Comparison of ENCODE assay signal across 12 mouse cellular contexts in the genomic region with DNA sequence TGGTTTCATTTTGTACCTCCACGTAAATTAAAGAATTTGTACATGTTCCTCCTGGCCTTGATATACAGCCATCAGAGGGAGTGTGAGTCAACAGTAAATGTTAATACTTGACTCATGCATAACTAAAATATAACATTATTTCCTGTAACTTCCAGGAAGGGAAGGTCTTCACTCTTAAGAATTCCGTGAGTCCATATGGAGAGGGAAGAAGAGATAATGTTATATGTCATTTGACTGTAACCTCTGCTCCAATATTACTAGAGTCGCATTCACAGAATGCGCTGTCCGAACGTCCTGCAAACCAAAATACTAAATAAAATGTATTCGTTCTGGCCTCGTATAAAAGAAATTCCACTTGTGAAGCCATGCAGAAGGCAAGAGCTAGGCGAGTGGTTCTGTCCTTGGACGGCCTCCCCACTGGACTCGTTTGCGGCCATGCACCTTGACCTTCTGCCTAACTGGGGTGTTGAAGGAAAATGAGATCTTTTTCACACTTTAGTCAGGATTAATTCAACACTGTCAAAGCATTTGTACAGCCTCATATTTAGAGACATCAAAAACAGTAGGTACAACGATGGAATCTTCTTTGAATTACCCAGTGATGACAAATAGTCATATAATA.
DNase-seq lines count a peak whose midpoint lies in the region; ATAC-seq and TF ChIP-seq lines count a peak whose summit lies in the region.
"Had no signal": no experiment of that assay in that cellular context is flagged by ENCODE, and none has a peak within 500 bp of the region (broad histone marks: within the 10 kb centered on the region; RNA-seq: fewer than 3 reads in every experiment).

No protein-coding gene starts in this region.

- no peak for DNase-seq in hindbrain, embryonic 11.5 days (ENCODE audit: low spot score)
- DNase-seq in Patski (ENCODE audit: low read depth, low spot score): peak; percentile 59
- DNase-seq in kidney, postnatal 0 days (ENCODE audit: low spot score): no peak
- no peak for DNase-seq in thymus, postnatal 0 days (ENCODE audit: low spot score)
- no peak for DNase-seq in adrenal gland, adult 2 months
- DNase-seq: adrenal gland, adult 8-10 months; thymus, postnatal 4 days had no signal

- H3K4me2 ChIP-seq in hindbrain, embryonic 13.5 days: peak overlapping the region; percentile 33
- H3K4me2 ChIP-seq in hindbrain, embryonic 11.5 days (replicated peaks; ENCODE audit: low read depth, low read length): no peak overlapping the region
- H3K4me2 ChIP-seq in kidney, postnatal 0 days (ENCODE audit: low read length): no peak overlapping the region
- no peak overlapping the region for H3K4me2 ChIP-seq in intestine, embryonic 15.5 days (replicated peaks)
- H3K4me2 ChIP-seq: lung, embryonic 15.5 days had no signal

- TF ChIP-seq CTCF in ES-Bruce4 (IDR thresholded peaks at IDR 0.05; ENCODE audit: low read depth, low read length): no peak
- no peak for TF ChIP-seq CTCF in Patski (IDR thresholded peaks at IDR 0.05)
- TF ChIP-seq CTCF in kidney, postnatal 0 days (IDR thresholded peaks at IDR 0.05; ENCODE audit: low read depth): no peak

- no peak overlapping the region for H3K4me3 ChIP-seq in hindbrain, embryonic 13.5 days
- H3K4me3 ChIP-seq in hindbrain, embryonic 11.5 days (ENCODE audit: low read depth, low read length): no peak overlapping the region
- no peak overlapping the region for H3K4me3 ChIP-seq in ES-Bruce4 (ENCODE audit: low read depth, low read length)
- H3K4me3 ChIP-seq in kidney, postnatal 0 days (replicated peaks; ENCODE audit: low read depth, low read length): no peak overlapping the region
- no peak overlapping the region for H3K4me3 ChIP-seq in intestine, embryonic 15.5 days (replicated peaks)
- H3K4me3 ChIP-seq: lung, embryonic 15.5 days had no signal

- TF ChIP-seq EP300 in ES-Bruce4 (IDR thresholded peaks at IDR 0.05; ENCODE audit: insufficient read depth, low read depth, low read length): no peak

- H3K27ac ChIP-seq in hindbrain, embryonic 13.5 days: no peak overlapping the region
- no peak overlapping the region for H3K27ac ChIP-seq in hindbrain, embryonic 11.5 days (ENCODE audit: low read depth, low read length)
- no peak overlapping the region for H3K27ac ChIP-seq in ES-Bruce4 (ENCODE audit: insufficient read depth, low read length)
- peak overlapping the region; percentile 47 for H3K27ac ChIP-seq in kidney, postnatal 0 days
- H3K27ac ChIP-seq in intestine, embryonic 15.5 days: no peak overlapping the region
- H3K27ac ChIP-seq: lung, embryonic 15.5 days had no signal

- TF ChIP-seq POLR2A in ES-Bruce4 (IDR thresholded peaks at IDR 0.05; ENCODE audit: insufficient read depth, low read length): no peak

- ATAC-seq in hindbrain, embryonic 13.5 days (ENCODE audit: low FRiP score): no peak
- ATAC-seq in hindbrain, embryonic 11.5 days (ENCODE audit: low FRiP score): no peak
- peak; percentile 63 for ATAC-seq in Patski
- no peak for ATAC-seq in kidney, postnatal 0 days (replicated peaks; ENCODE audit: low FRiP score, low read depth)
- ATAC-seq in intestine, embryonic 15.5 days: no peak

- in situ Hi-C loops in Patski (cut with MboI; ENCODE audit: low pct_unique_long_range_greater_than_20kb): no loop called here

- peaks cover 22% of the 10 kb centered on the region for H3K4me1 ChIP-seq in hindbrain, embryonic 13.5 days (replicated peaks)
- no peaks in the 10 kb centered on the region; the same call in none of the 2 replicates for H3K4me1 ChIP-seq in hindbrain, embryonic 11.5 days (replicated peaks; ENCODE audit: control insufficient read depth, insufficient read depth, low read length)
- H3K4me1 ChIP-seq in ES-Bruce4 (ENCODE audit: control insufficient read depth, insufficient read depth, low read length): peaks cover 3% of the 10 kb centered on the region
- H3K4me1 ChIP-seq in kidney, postnatal 0 days (replicated peaks; ENCODE audit: insufficient read depth, low read length): peaks cover 12% of the 10 kb centered on the region; the same call in 1 of the 2 replicates
- H3K4me1 ChIP-seq in intestine, embryonic 15.5 days (replicated peaks): no peaks in the 10 kb centered on the region

- no peaks in the 10 kb centered on the region for H3K27me3 ChIP-seq in hindbrain, embryonic 13.5 days
- no peaks in the 10 kb centered on the region for H3K27me3 ChIP-seq in hindbrain, embryonic 11.5 days (ENCODE audit: control insufficient read depth, insufficient read depth, low read length)
- H3K27me3 ChIP-seq in ES-Bruce4 (ENCODE audit: control insufficient read depth, insufficient read depth, low read length, poor library complexity, severe bottlenecking) (no peaks in the 10 kb centered on the region), Patski (no peaks in the 10 kb centered on the region)
- H3K27me3 ChIP-seq in kidney, postnatal 0 days (ENCODE audit: insufficient read depth, low read length): no peaks in the 10 kb centered on the region
- no peaks in the 10 kb centered on the region for H3K27me3 ChIP-seq in intestine, embryonic 15.5 days (replicated peaks)
- H3K27me3 ChIP-seq: lung, embryonic 15.5 days had no signal

- no peak overlapping the region for H3K9ac ChIP-seq in hindbrain, embryonic 13.5 days
- H3K9ac ChIP-seq in hindbrain, embryonic 11.5 days (ENCODE audit: low read depth, low read length): no peak overlapping the region
- 0 out of 2 replicates have a peak overlapping the region, but pooled peaks have one; percentile 56 for H3K9ac ChIP-seq in ES-Bruce4 (ENCODE audit: low read depth, poor library complexity, severe bottlenecking)
- H3K9ac ChIP-seq in kidney, postnatal 0 days (ENCODE audit: low read depth, low read length): no peak overlapping the region
- H3K9ac ChIP-seq in intestine, embryonic 15.5 days: no peak overlapping the region
- H3K9ac ChIP-seq: lung, embryonic 15.5 days had no signal

- 0 out of 2 replicates have a peak, but pooled peaks cover 2% of the 10 kb centered on the region for H3K9me3 ChIP-seq in hindbrain, embryonic 13.5 days
- H3K9me3 ChIP-seq in hindbrain, embryonic 11.5 days (ENCODE audit: control insufficient read depth, low read length): no peaks in the 10 kb centered on the region
- H3K9me3 ChIP-seq in ES-Bruce4 (replicated peaks; ENCODE audit: control insufficient read depth, insufficient read depth, low read length, poor library complexity, severe bottlenecking): no peaks in the 10 kb centered on the region
- no peaks in the 10 kb centered on the region for H3K9me3 ChIP-seq in kidney, postnatal 0 days (replicated peaks; ENCODE audit: low read length)
- H3K9me3 ChIP-seq in intestine, embryonic 15.5 days: no peaks in the 10 kb centered on the region
- H3K9me3 ChIP-seq: lung, embryonic 15.5 days had no signal

- CTCF ChIA-PET in Patski (lab: Charles Lee): interaction anchor here (1.3 to 2.3 kb wide), 5 partner anchors 10 to 70 kb away, joined by 3 to 7 read pairs (median 6); no protein-coding TSS in a partner anchor

- POLR2A ChIA-PET in Patski (lab: Charles Lee): interaction anchor here (1.3 kb wide), 1 partner anchor 44 kb away, joined by 3 read pairs; no protein-coding TSS in a partner anchor

- H3K36me3 ChIP-seq in hindbrain, embryonic 13.5 days: no peaks in the 10 kb centered on the region
- no peaks in the 10 kb centered on the region for H3K36me3 ChIP-seq in hindbrain, embryonic 11.5 days (ENCODE audit: control insufficient read depth, insufficient read depth, low read length)
- no peaks in the 10 kb centered on the region for H3K36me3 ChIP-seq in ES-Bruce4 (ENCODE audit: control insufficient read depth, insufficient read depth, low read length, poor library complexity, severe bottlenecking)
- no peaks in the 10 kb centered on the region for H3K36me3 ChIP-seq in kidney, postnatal 0 days (ENCODE audit: insufficient read depth, low read length)
- H3K36me3 ChIP-seq in intestine, embryonic 15.5 days: no peaks in the 10 kb centered on the region
- H3K36me3 ChIP-seq: G1E; lung, embryonic 15.5 days had no signal

- 54% methylated on average over 13 of the region's 13 CpGs for WGBS in hindbrain, embryonic 13.5 days
- 68% methylated on average over 13 of the region's 13 CpGs for WGBS in hindbrain, embryonic 11.5 days
- 53% methylated on average over 13 of the region's 13 CpGs for WGBS in kidney, postnatal 0 days
- 85% methylated on average over 13 of the region's 13 CpGs for WGBS in intestine, embryonic 15.5 days
